Mouse (Mus musculus): ENCODE measurements at regions not wholly inside any gene's neighbourhood (a gene's known extent, or its start where the extent isn't known, plus 50 kb on each side); places are given as distances from the start of the nearest gene placed in this dataset.

DNA sequence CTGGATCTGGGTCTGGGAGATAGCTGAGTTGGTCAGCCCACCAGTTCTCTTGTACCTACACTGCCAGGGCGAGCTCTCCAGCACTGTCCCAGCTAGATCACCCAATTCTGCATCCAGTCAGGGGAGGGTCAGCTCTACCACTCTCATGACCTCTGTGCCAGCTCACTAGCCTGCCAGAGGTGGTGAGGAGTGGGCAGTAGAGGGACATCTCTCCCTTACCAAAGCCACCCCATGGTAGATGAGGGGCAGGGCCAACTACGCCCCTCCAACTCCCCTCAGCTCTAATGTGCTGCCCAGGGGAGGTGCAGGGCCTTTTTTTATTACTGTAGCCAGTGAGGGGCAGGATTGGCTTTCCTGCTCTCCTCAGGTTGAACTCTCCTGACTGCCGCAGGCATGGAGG, 75.7 kb upstream of the Cers4 start:
- no peak for TF ChIP-seq POLR2A (IDR thresholded peaks at IDR 0.05; ENCODE audit: control insufficient read depth, low read depth, low read length)
- TF ChIP-seq CTCF (IDR thresholded peaks at IDR 0.05; ENCODE audit: control insufficient read depth, insufficient read depth, insufficient replicate concordance, low read depth, low read length) = no peak

All from testis, adult 2 months (tissue).